Mouse (Mus musculus): ENCODE measurements at regions not wholly inside any gene's neighbourhood (a gene's known extent, or its start where the extent isn't known, plus 50 kb on each side); places are given as distances from the start of the nearest gene placed in this dataset.
A peak's percentile ranks its signal among the peaks of the same experiment; 100 is the strongest.
"Not testable (repeated sequence)": the region's sequence is repeated elsewhere in the genome, so short reads cannot be mapped to it uniquely, and the experiment has no call there.

DNA sequence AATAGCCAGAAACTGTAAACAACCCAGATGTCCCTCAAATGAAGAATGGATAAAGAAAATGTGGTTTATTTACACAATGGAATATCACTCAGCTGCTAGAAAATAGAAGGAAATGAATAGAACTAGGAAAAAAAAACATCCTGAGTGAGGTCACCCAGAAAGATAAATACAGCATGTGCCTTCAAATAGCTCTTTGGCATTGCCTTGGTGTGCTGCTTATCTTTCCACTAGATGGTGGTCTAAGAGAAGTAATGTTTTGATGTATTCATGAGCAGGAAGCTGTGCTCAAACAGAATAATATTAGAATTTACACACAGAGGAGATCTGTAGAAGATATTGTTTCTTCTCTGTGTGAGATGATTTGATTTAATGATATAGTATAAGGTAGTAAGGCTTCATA, 78.8 kb downstream of the Zfp619 start:
- H3K36me3 ChIP-seq, result no peaks in the 10 kb centered on the region
- H3K9me3 ChIP-seq, result no peaks in the 10 kb centered on the region

DNA sequence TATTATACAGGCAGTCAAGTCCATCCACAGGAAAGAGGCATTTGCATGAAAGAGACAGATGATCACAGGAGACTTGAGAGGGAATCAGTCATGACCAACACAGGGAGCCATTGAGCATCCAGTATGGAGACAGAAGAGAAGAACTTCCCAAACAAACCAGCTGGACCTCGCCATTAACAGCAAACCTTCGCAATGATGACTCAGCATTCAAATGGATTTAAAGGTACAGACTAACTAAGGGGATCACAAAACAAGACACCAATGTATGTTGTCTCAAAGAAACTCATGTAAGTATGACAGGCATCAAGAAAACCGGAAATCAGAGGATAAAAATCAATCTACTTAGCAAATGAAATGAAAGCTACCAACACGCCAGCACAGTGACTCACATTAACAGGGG, 96.2 kb downstream of the Zfp619 start:
- Histone ChIP-seq H3K4me2 (no peak overlapping the region), H3K27me3 (no peaks in the 10 kb centered on the region), H3K4me3 (no peak overlapping the region), H3K9ac (no peak overlapping the region), H3K36me3 (no peaks in the 10 kb centered on the region), H3K4me1 (no peaks in the 10 kb centered on the region), H3K27ac (no peak overlapping the region), H3K9me3 (no peaks in the 10 kb centered on the region)
- no peak for ATAC-seq (ENCODE audit: insufficient number of reproducible peaks, low FRiP score, low TSS enrichment, low read depth)
- WGBS, result 76% methylated on average over 4 of the region's 4 CpGs

More for the DNA sequence above, 78.8 kb downstream of the Zfp619 start:
- Histone ChIP-seq H3K4me2 (no peak overlapping the region), H3K27ac (no peak overlapping the region), H3K4me3 (no peak overlapping the region), H3K9ac (no peak overlapping the region), H3K27me3 (no peaks in the 10 kb centered on the region), H3K4me1 (no peaks in the 10 kb centered on the region)
- no peak for ATAC-seq (ENCODE audit: insufficient number of reproducible peaks, low FRiP score, low TSS enrichment, low read depth)

DNA sequence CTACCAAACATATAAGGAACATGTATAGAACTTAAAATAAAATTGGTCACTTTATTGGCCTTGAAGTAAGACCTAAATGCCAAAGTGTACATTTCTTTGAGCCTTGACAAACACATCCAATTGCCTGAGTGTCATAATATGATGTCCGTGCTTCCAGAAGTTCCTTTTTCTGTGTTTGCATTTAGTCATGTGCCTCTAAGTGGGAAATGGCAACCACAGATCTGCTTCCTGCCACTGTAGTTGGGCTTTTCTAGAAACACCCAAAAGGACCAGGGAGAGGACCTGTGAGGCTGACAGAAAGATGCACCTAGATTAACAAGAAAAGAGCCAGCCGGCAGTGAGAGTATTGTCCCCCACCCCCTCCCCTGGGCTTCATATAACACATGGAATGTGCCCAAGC, 97.5 kb downstream of the Zfp619 start:
- Histone ChIP-seq H3K4me1 (no peaks in the 10 kb centered on the region), H3K4me2 (no peak overlapping the region), H3K4me3 (no peak overlapping the region), H3K36me3 (no peaks in the 10 kb centered on the region), H3K9ac (no peak overlapping the region), H3K9me3 (no peaks in the 10 kb centered on the region), H3K27ac (no peak overlapping the region), H3K27me3 (no peaks in the 10 kb centered on the region)
- no peak for ATAC-seq (ENCODE audit: insufficient number of reproducible peaks, low FRiP score, low TSS enrichment, low read depth)
- 80% methylated on average over 2 of the region's 2 CpGs for whole genome bisulfite sequencing

DNA sequence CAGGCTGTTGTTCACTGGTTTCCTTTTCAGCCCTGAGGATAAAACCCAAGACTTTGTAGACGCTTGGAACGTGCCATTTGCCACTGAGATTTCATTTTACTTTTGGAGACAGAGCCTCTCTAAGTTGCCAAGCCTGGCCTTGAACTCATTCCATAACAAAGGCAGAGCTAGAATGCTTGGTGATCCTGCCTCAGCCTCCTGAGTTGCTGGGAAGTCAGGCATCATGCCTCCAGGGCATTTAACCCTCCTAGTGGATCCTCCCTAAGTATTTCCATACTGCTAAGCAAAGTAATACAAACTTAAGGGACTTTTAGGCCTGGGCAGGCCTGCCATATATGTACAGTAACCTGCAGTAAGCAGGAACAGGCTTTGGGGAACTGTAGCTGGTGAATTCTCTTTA, 104.2 kb downstream of the Zfp619 start:
- Histone ChIP-seq H3K4me3 (no peak overlapping the region), H3K27me3 (no peaks in the 10 kb centered on the region), H3K27ac (no peak overlapping the region), H3K4me2 (no peak overlapping the region), H3K36me3 (no peaks in the 10 kb centered on the region), H3K4me1 (no peaks in the 10 kb centered on the region), H3K9me3 (no peaks in the 10 kb centered on the region), H3K9ac (no peak overlapping the region)
- 81% methylated on average over 2 of the region's 2 CpGs for WGBS
- no peak for ATAC-seq (ENCODE audit: insufficient number of reproducible peaks, low FRiP score, low TSS enrichment, low read depth)

DNA sequence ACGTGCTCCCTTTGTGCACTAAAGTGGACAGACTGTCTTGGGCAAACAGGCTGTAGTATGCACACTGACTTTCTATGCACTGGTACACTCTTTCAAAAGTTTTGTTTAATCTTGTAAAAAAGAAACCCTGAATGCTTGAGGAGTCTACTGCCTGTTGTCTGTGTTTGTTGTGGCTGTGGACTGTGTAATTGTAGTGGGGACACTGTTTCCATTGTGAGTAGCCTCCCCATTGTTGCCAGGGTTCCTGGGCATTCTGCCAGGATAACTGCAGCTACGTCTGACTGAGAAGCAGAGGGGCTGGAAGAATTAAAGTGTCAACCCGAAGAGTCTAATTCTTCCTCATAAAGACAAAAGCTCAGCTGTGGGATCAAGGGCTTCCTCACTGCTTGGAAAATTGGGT, 115.3 kb downstream of the Zfp619 start:
- Histone ChIP-seq H3K27me3 (no peaks in the 10 kb centered on the region), H3K4me2 (no peak overlapping the region), H3K36me3 (no peaks in the 10 kb centered on the region), H3K4me3 (no peak overlapping the region), H3K27ac (no peak overlapping the region), H3K9ac (no peak overlapping the region), H3K9me3 (no peaks in the 10 kb centered on the region), H3K4me1 (no peaks in the 10 kb centered on the region)
- no peak for ATAC-seq (ENCODE audit: insufficient number of reproducible peaks, low FRiP score, low TSS enrichment, low read depth)
- WGBS, result 41% methylated on average over 3 of the region's 3 CpGs

DNA sequence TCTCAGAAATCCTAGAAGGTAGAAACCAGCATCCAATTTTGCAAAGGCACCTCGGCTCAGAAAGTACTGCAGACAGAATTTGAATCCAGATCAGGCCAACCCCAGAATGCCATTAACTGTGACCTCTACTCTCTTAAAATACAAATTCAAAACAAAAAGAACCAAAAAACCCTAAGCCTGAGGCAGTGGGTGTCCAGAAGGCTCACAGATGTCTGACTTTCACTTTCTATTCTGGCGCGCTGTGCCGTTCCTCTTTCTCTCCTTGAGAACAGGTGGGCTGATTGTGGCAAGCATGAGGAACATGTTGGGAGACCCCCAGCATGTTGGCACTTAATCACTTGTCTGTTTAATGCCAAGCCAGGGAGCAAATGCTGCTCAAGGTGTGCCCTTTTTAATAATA, 124.8 kb downstream of the Zfp619 start:
- no peak overlapping the region for H3K4me3 ChIP-seq
- no peak for ATAC-seq (ENCODE audit: insufficient number of reproducible peaks, low FRiP score, low TSS enrichment, low read depth)
- no peaks in the 10 kb centered on the region for H3K9me3 ChIP-seq
- no peak overlapping the region for H3K9ac ChIP-seq
- WGBS, result 72% methylated on average over 4 of the region's 4 CpGs
- no peak overlapping the region for H3K4me2 ChIP-seq
- H3K27ac ChIP-seq, result no peak overlapping the region
- H3K4me1 ChIP-seq, result no peaks in the 10 kb centered on the region
- H3K27me3 ChIP-seq, result no peaks in the 10 kb centered on the region
- no peaks in the 10 kb centered on the region for H3K36me3 ChIP-seq

DNA sequence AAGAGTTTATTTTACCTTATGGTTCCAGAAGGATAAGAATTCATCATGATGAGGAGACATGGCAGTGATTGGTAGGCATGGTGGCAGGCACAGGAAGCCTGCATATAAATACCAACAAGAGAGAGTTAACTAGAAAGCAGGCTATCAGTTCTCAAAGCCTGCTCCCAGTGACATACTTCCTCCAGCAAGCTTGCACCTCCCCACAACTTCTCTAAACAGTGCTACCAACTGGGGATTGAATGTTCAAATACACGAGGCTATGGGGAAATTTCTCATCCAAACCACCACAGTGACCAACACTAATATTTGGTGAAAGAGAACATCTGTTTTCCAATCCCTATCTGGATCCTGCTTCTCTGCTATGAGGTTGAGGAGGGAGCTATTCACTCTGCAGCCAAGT, 125.8 kb downstream of the Zfp619 start:
- Histone ChIP-seq H3K9me3 (no peaks in the 10 kb centered on the region), H3K27ac (no peak overlapping the region), H3K27me3 (no peaks in the 10 kb centered on the region), H3K4me2 (no peak overlapping the region), H3K36me3 (no peaks in the 10 kb centered on the region), H3K4me1 (no peaks in the 10 kb centered on the region), H3K9ac (no peak overlapping the region), H3K4me3 (no peak overlapping the region)
- WGBS, result 44% methylated on average over 1 of the region's 1 CpGs
- no peak for ATAC-seq (ENCODE audit: insufficient number of reproducible peaks, low FRiP score, low TSS enrichment, low read depth)

DNA sequence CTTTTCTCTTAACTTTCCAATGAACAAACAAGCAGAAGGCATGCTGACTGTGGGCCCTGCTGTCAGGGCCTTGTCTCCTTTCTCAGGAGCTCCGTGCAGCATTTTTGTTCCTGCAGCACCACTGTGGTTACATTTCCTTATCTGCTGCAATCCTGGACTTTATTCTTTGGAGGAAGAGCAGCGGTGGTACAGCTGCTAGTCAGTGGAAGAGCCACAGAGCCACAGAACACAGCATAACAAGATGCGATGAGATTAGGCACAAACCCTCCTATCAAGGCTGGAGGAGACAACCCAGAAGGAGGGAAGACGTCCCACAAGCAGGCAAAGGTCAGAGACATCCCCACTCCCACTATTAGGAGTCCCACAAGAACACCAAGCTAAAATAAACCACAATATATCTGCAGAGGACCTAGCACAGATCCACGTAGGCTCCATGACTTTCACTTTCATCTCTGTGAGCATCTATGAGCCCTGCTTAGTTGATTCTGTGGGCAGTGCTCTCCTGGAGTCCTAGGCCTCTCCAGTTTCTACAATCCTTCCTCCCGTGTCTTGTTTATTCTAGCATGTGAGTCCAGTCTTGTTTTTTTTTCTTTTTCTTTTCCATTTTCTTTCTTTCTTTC, 133.0 kb downstream of the Zfp619 start:
- H3K4me1 ChIP-seq, result no peaks in the 10 kb centered on the region
- H3K4me3 ChIP-seq, result no peak overlapping the region
- no peak for ATAC-seq (ENCODE audit: insufficient number of reproducible peaks, low FRiP score, low TSS enrichment, low read depth)
- no peaks in the 10 kb centered on the region for H3K27me3 ChIP-seq
- H3K9ac ChIP-seq, result no peak overlapping the region
- H3K9me3 ChIP-seq, result no peaks in the 10 kb centered on the region
- H3K36me3 ChIP-seq, result no peaks in the 10 kb centered on the region
- H3K27ac ChIP-seq, result no peak overlapping the region
- H3K4me2 ChIP-seq, result no peak overlapping the region
- 69% methylated on average over 6 of the region's 6 CpGs for WGBS

DNA sequence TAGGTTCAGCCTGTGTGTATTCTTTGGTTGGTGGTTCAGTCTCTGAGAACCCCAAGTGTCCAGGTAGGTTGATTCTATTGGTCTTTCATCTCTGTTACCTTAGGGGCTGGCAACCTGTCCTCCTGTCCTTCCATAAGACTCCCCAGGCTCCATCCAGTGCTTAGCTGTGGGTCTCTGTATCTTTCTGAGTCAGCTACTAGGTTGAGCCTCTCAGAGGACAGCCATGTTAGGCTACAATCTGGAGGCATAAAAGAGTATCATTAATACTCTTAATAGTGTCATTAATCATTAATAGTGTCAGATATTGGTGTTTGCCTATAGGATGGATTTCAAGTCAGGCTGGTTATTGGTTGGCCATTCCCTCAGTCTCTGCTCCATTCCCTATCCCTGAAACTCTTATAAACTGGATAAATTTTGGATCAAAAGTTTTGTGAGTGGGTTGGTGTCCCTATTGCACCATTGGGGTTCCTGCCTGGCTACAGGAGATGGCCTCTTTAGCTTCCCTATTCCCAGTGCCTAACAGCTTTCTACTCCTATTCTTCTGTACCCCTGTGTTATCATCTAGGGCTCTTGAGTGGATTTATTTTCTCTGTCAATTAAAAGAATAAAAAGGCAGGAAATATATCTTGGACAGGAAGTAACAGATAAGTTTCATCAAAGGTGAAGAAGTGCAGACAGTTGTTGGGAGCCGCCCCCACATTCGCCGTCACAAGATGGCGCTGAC, 137.2 kb downstream of the Zfp619 start:
- no peaks in the 10 kb centered on the region for H3K9me3 ChIP-seq
- H3K4me2 ChIP-seq, result no peak overlapping the region
- 30% methylated on average over 4 of the region's 4 CpGs for WGBS
- no peak overlapping the region for H3K9ac ChIP-seq
- peaks cover 5% of the 10 kb centered on the region; the same call in 1 of the 2 replicates for H3K4me1 ChIP-seq
- no peak for ATAC-seq (ENCODE audit: insufficient number of reproducible peaks, low FRiP score, low TSS enrichment, low read depth)
- H3K27me3 ChIP-seq, result no peaks in the 10 kb centered on the region
- no peak overlapping the region for H3K4me3 ChIP-seq
- H3K36me3 ChIP-seq, result no peaks in the 10 kb centered on the region
- no peak overlapping the region for H3K27ac ChIP-seq

DNA sequence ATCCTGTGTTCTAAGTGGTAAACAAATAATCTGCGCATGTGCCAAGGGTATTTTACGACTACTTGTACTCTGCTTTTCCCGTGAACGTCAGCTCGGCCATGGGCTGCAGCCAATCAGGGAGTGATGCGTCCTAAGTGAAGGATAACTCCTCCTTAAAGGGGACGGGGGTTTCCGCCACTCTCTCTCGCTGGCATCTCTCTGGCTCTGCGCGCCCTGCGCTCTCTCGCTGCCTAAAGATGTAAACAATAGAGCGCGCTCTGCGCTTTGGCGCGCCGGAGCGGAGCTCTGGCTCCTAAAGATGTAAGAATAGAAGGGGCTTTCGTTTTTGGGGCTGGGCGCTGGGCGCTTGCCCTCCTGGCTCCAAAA, 137.7 kb downstream of the Zfp619 start:
- Histone ChIP-seq H3K27ac (peak overlapping the region; percentile 69), H3K4me3 (peak overlapping the region; percentile 47), H3K9ac (peak overlapping the region; percentile 44), H3K4me2 (peak overlapping the region; percentile 57)
- not testable (repeated sequence) for H3K9me3 ChIP-seq; ATAC-seq (ENCODE audit: insufficient number of reproducible peaks, low FRiP score, low TSS enrichment, low read depth); H3K36me3 ChIP-seq; H3K4me1 ChIP-seq; H3K27me3 ChIP-seq
- whole genome bisulfite sequencing, result 19% methylated on average over 23 of the region's 23 CpGs

DNA sequence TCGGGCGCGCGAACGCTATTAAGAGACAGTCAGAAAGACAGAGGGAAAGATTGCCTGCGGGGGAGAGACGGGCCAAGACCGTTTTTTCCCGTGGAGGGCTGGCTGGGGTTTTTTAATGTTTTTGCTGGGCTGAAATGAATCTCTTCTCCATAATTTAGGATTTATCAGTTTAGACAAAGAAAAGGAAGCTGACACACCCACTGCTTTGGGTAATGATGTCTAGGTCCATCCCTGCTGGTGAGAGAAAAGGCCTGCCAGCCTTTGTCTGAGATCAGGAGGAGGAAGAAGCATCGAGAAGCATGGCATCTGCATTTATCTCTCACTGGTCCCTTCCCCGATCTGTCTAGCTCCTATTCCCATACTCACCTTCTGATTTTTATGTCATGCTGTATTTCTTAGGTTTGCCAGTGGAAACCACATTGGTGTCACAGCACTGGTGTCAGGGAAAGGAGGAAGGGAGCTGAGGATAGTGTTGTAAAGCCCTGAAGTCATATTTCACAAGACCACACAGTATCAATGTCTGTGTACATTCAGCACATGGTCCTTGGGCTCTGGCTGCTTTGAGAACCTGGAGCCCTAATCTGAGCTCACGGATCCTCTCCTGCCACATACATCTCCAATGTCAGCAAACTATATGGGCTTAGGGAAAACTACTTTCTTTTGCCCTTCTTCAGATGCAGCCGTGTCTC, 138.3 kb downstream of the Zfp619 start:
- 38% methylated on average over 13 of the region's 13 CpGs for WGBS
- Histone ChIP-seq H3K4me2 (peak overlapping the region; percentile 57), H3K9ac (peak overlapping the region; percentile 44), H3K4me3 (peak overlapping the region; percentile 47), H3K36me3 (no peaks in the 10 kb centered on the region), H3K27me3 (no peaks in the 10 kb centered on the region), H3K9me3 (no peaks in the 10 kb centered on the region), H3K4me1 (peaks cover 5% of the 10 kb centered on the region; the same call in 1 of the 2 replicates), H3K27ac (peak overlapping the region; percentile 69)
- no peak for ATAC-seq (ENCODE audit: insufficient number of reproducible peaks, low FRiP score, low TSS enrichment, low read depth)

DNA sequence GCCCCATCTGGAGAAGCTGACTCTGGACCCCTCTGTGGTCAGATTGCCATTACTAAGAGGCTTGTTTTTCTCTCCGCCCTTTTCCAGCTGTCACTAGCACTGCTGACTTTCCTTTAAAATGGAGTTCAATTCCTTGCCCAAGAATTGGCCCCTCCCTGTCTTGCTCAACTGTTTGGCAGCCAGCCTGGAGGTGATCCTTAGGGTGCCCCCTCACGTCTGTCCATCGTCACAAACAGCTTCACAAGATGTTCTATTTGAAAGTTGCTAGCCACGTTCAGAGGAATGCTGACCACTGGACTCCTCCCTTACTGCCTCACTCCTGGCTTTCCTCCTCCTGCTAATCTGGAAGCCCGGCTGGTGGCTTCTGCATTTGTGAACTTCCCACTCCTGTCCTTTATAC, 142.0 kb downstream of the Zfp619 start:
- H3K27me3 ChIP-seq, result no peaks in the 10 kb centered on the region
- H3K4me2 ChIP-seq, result no peak overlapping the region
- no peaks in the 10 kb centered on the region for H3K36me3 ChIP-seq
- no peaks in the 10 kb centered on the region for H3K9me3 ChIP-seq
- 30% methylated on average over 5 of the region's 5 CpGs for WGBS
- H3K4me3 ChIP-seq, result no peak overlapping the region
- H3K4me1 ChIP-seq, result peaks cover 5% of the 10 kb centered on the region; the same call in 1 of the 2 replicates
- ATAC-seq (ENCODE audit: insufficient number of reproducible peaks, low FRiP score, low TSS enrichment, low read depth), result no peak
- no peak overlapping the region for H3K27ac ChIP-seq
- no peak overlapping the region for H3K9ac ChIP-seq

Data from limb, embryonic 15.5 days (tissue).